Mouse (Mus musculus) left cerebral cortex, adult 2 months (tissue): Measurements from ENCODE around the gene Crnn. TPM values are rescaled to one million over a fixed set of nuclear protein-coding genes. Genes with fewer than 3 reads are reported as not detected.

Experiments
- DNase-seq, 2 experiments: peaks; one replicate each; pipeline ENCODE4 v3.0.0; 2021 to 2022; ENCODE audit warnings: low spot score in 2 of 2, mixed read lengths in 1 of 2; ENCODE audit errors: extremely low spot score in 1 of 2
- H3K27ac ChIP-seq: fragments of 200-600 bp; 2 replicates; pipeline ENCODE4 v1.8.1; 2022
- H3K4me3 ChIP-seq: fragments of 200-600 bp; 2 replicates; pipeline ENCODE4 v1.8.1; 2022
- CTCF ChIP-seq: fragments of 200-600 bp; IDR thresholded peaks from 2 replicates; pipeline ENCODE4 v1.8.1; 2022; ENCODE audit warnings: antibody characterized with exemption, mild to moderate bottlenecking, moderate library complexity
- intact Hi-C: fragments of 180-260 bp; cut with DNase I; formaldehyde crosslinking; loops from one replicate; pipeline ENCODE4 v1.15.1; 2025
- long read RNA-seq, 2 experiments: library from polyadenylated mRNA; stranded (forward); transcript quantifications; one replicate each; pipeline ENCODE4 v2.0.0; 2021; ENCODE audit warnings: borderline mapping rate in 2 of 2
- total RNA-seq, 2 experiments: library from RNA; stranded (reverse); gene quantifications; 2 replicates each; pipeline ENCODE4 v1.2.3; 2021

Gene Crnn
- not detected for total RNA-seq
- long read RNA-seq, experiment 1, result 0 reads
- long read RNA-seq, experiment 2, result 0 reads

DNA sequence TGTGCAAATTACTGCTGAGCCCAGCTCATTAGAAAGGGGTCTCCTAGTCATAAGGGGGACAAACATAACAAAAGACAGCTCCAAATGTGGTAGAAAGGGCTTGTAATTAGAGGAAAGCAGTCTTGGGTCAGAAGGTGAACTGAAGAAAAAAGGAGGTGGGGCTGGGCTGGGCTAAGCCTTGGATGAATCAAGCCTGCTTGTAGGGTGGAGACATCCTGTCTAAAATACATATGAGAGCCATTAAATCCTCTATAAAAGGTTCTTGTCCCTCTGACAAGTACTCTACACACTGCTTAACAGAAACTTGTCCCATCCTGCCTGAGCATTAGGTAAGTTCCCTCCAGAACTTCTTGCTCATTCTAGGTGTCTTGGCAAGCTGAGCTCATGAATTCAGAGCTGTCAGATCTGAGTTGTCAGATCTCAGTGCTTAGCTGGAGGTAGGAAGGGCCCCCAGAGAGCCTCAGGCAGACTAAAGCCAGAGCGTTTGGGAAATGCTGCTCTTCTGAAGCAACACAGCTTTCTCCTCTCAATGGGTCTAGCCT lies at the start of gene Crnn:
TSS of gene Crnn (plus strand) at position 278 of the 542 bp plus-strand sequence.
- TF ChIP-seq CTCF, result no peak

DNA sequence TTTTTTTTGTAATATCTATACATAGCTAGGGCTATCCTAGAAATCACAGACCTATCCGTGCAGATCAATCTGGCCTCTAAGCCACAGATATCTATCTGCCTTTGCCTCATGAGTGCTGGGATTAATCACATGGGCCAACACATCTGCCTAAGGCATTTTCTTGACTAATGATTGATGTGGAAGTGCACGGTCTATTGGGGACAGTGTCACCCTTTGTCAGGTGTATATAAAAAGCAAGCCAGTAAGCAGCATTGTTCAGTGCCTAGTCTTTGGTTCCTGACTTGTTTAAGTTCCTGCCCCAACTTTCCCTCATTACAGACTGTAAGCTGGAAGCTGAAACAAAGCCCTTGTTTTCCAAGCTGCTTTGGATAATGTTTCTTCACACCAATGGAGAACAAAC lies 48.1 kb upstream of the Crnn start:
- no peak for TF ChIP-seq CTCF
- intact Hi-C loops, result no loop called here
- no peak overlapping the region for H3K27ac ChIP-seq
- no peak overlapping the region for H3K4me3 ChIP-seq
- DNase-seq, result no peak

More for the DNA sequence above, at the start of gene Crnn:
- intact Hi-C loops, result no loop called here
- DNase-seq, result no peak
- Histone ChIP-seq H3K27ac (no peak within 1 kb of the TSS), H3K4me3 (no peak within 1 kb of the TSS)

DNA sequence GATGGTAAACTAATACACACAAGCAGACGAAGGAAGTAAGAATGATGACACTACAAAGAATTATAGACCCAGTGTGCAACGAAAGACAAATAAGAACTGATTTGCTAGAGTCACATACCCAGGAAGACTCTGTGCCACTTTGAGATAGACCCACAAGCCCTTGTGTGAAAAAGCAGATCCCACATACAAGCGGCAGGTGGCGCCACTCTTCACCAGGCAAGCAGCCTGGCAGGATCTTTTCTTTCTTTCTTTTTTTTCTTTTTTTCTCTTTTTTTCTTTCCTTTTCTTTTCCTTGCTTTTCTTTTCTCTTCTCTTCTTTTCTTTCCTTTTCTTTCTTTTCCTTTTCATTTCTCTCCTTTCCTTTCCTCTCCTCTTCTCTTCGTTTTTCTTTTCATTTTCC lies 32.9 kb upstream of the Crnn start:
- intact Hi-C loops, result loop anchor here (5.0 kb wide), 3 partner anchors 196 to 296 kb away; no protein-coding TSS in a partner anchor
- no peak for DNase-seq
- no peak overlapping the region for H3K27ac ChIP-seq
- H3K4me3 ChIP-seq, result no peak overlapping the region
- peak; percentile 33 for TF ChIP-seq CTCF

DNA sequence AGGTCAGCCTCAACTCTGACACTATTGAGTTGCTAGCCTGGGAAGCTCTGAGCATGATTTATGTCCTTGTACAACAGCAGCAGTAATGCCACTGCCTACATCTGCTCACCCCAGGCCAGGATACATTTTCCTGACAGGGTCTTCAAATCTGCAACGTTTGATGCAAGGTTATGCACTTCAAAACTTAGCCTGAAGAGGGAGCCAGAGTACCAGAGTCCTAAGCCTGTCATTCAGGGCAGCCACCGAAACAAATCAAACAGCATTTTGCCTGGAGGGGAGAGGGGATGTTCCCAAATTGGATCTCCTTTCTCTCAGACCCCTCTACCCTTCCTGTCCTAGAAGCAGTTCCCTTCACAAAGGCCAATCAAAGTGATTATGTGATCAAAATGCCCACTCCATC lies 30.1 kb upstream of the Crnn start:
- peak; percentile 73 for TF ChIP-seq CTCF
- no peak overlapping the region for H3K4me3 ChIP-seq
- intact Hi-C loops, result loop anchor here (5.0 kb wide), 3 partner anchors 193 to 293 kb away; no protein-coding TSS in a partner anchor
- no peak overlapping the region for H3K27ac ChIP-seq
- peak; percentile 27 to 38 for DNase-seq

DNA sequence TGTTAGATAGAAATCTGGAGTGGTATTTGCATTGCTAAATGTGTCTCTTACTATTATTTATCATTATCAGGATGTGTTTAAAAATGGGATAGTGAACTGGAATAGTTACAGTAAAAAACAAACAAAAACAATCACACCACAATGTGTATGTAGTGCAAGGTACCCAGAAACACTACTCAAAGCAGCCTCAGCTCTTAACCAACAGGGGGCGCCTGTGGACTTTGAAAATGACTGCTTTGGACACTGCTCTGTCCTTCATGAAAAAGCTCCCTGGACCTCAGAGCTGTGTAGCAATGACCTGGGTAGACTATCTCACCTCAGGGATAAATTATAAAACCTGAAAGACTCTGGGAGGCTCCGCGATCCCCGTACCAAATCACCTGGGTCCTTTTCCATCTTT lies 25.5 kb upstream of the Crnn start:
- no peak for DNase-seq
- Histone ChIP-seq H3K27ac (no peak overlapping the region), H3K4me3 (no peak overlapping the region)
- intact Hi-C loops, result loop anchor here (5.0 kb wide), 1 partner anchor 373 kb away; no protein-coding TSS in a partner anchor
- peak; percentile 27 for TF ChIP-seq CTCF

DNA sequence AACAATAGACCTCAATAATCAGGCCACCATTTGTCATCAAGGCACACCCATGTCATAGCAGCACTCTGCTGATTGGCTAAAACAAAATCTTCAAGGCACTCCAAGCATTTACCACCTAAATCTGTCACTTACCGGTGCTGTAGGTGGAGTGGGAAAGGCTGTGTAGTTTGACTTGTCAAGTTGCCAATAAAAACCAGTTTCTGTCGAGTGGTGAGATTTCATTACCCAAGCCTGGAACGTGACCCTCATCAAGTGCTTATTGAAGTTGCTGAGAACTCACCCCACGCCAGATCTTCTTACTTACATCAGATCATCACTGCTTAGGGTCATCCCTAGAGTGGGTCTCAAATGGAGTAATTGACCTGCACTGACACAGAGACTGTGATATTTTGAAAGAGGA lies 16.5 kb upstream of the Crnn start:
- DNase-seq, result no peak
- Histone ChIP-seq H3K4me3 (no peak overlapping the region), H3K27ac (no peak overlapping the region)
- TF ChIP-seq CTCF, result no peak
- intact Hi-C loops, result loop anchor here (5.0 kb wide), 1 partner anchor 279 kb away; no protein-coding TSS in a partner anchor

DNA sequence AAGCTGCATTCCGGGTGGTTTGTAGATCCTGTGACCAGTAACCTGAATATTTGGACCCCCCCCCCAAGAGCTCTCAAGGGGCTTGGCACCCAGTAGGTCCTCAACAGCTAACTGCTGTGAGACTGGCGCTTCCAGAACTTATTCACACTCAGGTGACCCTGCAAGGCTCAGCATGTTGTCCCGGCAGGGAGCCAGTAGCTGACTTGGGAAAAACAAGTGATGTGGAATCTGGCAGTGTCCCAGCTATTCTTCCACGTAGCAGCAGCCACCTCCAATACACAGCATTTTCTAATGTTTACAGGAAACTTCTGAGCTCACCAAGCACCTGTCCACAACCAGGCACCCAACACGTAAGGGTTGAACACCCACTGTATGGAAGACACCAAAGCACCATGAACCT lies 15.5 kb upstream of the Crnn start:
- H3K27ac ChIP-seq, result no peak overlapping the region
- intact Hi-C loops, result loop anchor here (5.0 kb wide), 1 partner anchor 278 kb away; no protein-coding TSS in a partner anchor
- H3K4me3 ChIP-seq, result no peak overlapping the region
- no peak for TF ChIP-seq CTCF
- no peak for DNase-seq

DNA sequence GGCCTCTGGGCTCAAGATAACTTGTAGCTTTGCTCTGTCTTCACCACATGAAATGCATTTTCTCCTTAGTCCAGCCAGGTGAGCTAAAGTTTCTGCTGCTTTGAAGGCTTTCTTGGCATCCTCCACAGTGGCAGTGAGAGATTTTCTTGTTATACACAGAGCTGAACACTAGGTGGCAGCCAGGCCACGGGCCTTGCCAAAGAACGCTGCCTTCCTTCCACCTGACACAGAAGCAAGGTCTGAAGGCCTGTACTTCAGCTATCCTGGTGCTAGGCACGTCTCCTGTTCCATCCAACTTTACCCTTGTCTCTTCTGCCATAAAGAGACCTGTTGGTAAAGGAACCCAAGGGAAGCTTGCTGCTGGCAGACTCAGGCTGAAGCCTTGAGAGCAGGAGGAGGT lies 14.1 kb upstream of the Crnn start:
- peak; percentile 89 for TF ChIP-seq CTCF
- DNase-seq, result peak; percentile 52 to 69
- H3K27ac ChIP-seq, result no peak overlapping the region
- H3K4me3 ChIP-seq, result no peak overlapping the region
- intact Hi-C loops, result loop anchor here (1.0 to 2.0 kb wide), 3 partner anchors 176 to 364 kb away; no protein-coding TSS in a partner anchor

DNA sequence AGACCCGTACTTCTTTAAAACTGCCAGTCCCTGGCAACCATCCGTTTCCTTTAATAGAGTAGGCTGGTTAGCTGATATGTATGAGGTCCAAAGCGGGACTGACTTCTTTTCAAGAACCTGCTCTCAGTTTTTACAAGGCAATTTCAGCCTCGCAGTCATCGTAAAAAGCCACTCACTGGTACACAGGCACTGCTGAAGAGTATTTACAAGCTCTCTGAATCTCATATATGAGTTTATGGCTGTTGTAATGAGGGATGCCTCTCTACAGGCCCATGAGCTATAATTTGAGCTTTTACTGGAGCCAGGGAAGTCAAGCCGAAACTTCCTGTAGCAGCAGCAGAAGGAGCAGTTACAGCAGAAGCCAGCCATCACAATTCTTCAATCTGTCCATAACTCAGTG lies 17.9 kb downstream of the Crnn start:
- no peak for DNase-seq
- H3K27ac ChIP-seq, result no peak overlapping the region
- no peak for TF ChIP-seq CTCF
- intact Hi-C loops, result no loop called here
- H3K4me3 ChIP-seq, result no peak overlapping the region

DNA sequence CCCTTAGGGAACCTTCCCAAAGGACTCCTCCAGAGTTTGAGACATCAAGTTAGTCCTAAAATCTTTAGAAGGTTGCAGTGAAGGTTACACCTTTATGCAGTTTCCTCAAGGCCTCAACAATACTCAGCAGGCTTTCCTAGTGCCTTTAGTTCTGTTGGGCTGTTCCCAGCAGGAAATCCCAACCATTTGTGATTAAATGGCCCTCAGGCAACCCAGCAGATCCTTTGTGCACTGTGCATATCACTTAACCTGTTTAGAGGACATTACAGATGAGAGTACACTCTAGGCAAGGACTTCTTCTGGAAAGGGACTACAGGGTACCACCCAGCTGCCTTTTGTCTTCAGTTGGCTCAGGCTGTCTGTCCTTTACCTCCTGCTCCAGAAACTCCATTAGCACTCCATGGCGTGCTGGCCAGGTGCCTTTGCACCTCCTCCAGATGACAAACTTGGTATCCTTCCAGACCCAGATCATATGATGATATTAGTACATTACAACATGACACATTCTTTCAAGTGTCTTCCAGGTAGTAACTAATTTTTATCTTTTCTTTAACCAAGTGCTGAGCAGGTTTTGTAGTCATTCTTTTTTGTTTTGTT lies 18.5 kb downstream of the Crnn start:
- no peak overlapping the region for H3K4me3 ChIP-seq
- no peak for TF ChIP-seq CTCF

DNA sequence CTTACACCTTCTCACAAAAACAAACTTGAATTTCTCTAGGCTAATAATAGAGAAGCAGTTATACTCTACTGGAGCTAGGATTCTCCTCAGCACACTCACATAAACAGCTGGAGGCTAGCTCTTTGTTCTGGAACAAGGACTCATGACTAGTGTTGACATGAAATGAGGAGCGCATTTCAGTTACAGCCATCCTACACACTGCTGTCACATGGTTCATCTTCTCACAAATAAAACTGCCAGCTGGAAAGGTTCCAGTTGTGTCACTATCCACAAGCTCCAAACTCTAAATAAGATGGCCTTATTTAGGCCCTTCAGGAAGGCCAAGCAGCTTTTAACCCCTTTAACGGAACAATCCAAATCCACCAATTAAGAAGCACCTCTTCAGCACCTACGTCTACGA lies 36.3 kb downstream of the Crnn start:
- no peak overlapping the region for H3K27ac ChIP-seq
- no peak for DNase-seq
- intact Hi-C loops, result no loop called here
- H3K4me3 ChIP-seq, result no peak overlapping the region
- no peak for TF ChIP-seq CTCF

More for the DNA sequence above, 18.5 kb downstream of the Crnn start:
- intact Hi-C loops, result no loop called here
- no peak for DNase-seq
- no peak overlapping the region for H3K27ac ChIP-seq

DNA sequence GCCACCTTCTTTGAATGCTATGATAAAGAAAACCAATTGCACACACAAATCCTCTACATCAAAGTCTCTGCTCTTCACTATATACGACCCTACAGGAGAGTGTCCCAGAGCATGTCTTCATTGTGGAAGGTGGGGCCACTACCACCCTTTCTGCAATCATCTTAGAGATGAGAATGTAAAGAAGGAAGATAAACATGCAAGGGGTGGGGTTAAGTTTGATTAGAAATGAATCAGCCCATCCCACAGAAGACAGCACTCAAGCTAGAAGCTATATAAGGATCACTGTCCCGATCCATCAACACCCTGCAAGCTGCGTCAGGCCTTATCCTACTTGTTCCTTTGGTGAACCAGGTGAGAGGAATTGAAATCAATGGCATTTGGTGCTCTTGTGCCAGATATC lies 52.4 kb downstream of the Crnn start, which contains the start of gene Flg2:
TSS of gene Flg2 (plus strand) at position 301 of the 400 bp plus-strand sequence.
- H3K27ac ChIP-seq, result no peak within 1 kb of the TSS
- no peak for DNase-seq
- no peak for TF ChIP-seq CTCF
- intact Hi-C loops, result no loop called here
- H3K4me3 ChIP-seq, result no peak within 1 kb of the TSS

Other genes with a start within 250 kb of the Crnn start
- not detected for gene Lce3a, start 218.6 kb upstream of the Crnn start, total RNA-seq
- gene Lce3b, start 211.8 kb upstream of the Crnn start, total RNA-seq, result not detected
- not detected for gene Lce3c, start 200.3 kb upstream of the Crnn start, total RNA-seq
- not detected for gene Lce3d, start 187.4 kb upstream of the Crnn start, total RNA-seq
- gene Lce3e, start 177.7 kb upstream of the Crnn start, total RNA-seq, result not detected
- not detected for gene Lce3f, start 152.6 kb upstream of the Crnn start, total RNA-seq
- gene Crct1, start 129.1 kb upstream of the Crnn start, total RNA-seq, result not detected
- gene Lce1m, start 125.7 kb upstream of the Crnn start, total RNA-seq, result not detected
- not detected for gene Gm4858, start 76.0 kb upstream of the Crnn start, total RNA-seq
- gene Flg2, start 52.5 kb downstream of the Crnn start, total RNA-seq, result not detected
- not detected for gene Flg, start 128.7 kb downstream of the Crnn start, total RNA-seq
- not detected for gene Hrnr, start 175.0 kb downstream of the Crnn start, total RNA-seq
- gene Rptn, start 248.9 kb downstream of the Crnn start, total RNA-seq, result not detected